Mouse (Mus musculus) heart, embryonic 16.5 days (tissue): ENCODE results near the gene Mcur1. TPM values are rescaled to one million over a fixed set of nuclear protein-coding genes. Genes with fewer than 3 reads are reported as not detected.

Experiments
- ATAC-seq: fragments of 200-750 bp; cut with Nextera tagmentation; replicated peaks from 2 replicates; pipeline ENCODE4 v1.8.0; 2017; ENCODE audit warnings: moderate number of reproducible peaks; ENCODE audit not compliant: insufficient read depth, low FRiP score; ENCODE audit errors: extremely low read depth
- H3K27ac ChIP-seq: fragments of 300-500 bp; sonication (generic); 2 replicates; pipeline ENCODE4 v1.5.1; 2014; ENCODE audit warnings: mild to moderate bottlenecking, low read length, control low read depth, moderate library complexity
- H3K27me3 ChIP-seq: fragments of 300-500 bp; sonication (generic); 2 replicates; pipeline ENCODE4 v1.6.1; 2014; ENCODE audit warnings: low read length, mixed read lengths; ENCODE audit not compliant: control insufficient read depth, insufficient read depth
- H3K36me3 ChIP-seq: fragments of 300-500 bp; sonication (generic); 2 replicates; pipeline ENCODE4 v1.6.1; 2014; ENCODE audit not compliant: control insufficient read depth, insufficient read depth
- H3K4me1 ChIP-seq: fragments of 300-500 bp; sonication (generic); 2 replicates; pipeline ENCODE4 v1.6.1; 2014; ENCODE audit warnings: low read length, mixed read lengths; ENCODE audit not compliant: control insufficient read depth, insufficient read depth
- H3K4me2 ChIP-seq: fragments of 300-500 bp; sonication (generic); 2 replicates; pipeline ENCODE4 v1.6.1; 2014; ENCODE audit warnings: low read depth, mild to moderate bottlenecking, control low read depth, low read length
- H3K4me3 ChIP-seq: fragments of 300-500 bp; sonication (generic); 2 replicates; pipeline ENCODE4 v1.5.1; 2014; ENCODE audit warnings: mild to moderate bottlenecking, control low read depth, low read length
- H3K9ac ChIP-seq: fragments of 300-500 bp; sonication (generic); 2 replicates; pipeline ENCODE4 v1.6.1; 2014; ENCODE audit warnings: low read length, control low read depth
- H3K9me3 ChIP-seq: fragments of 300-500 bp; sonication (generic); replicated peaks from 2 replicates; pipeline ENCODE4 v1.6.1; 2016; ENCODE audit warnings: low read length; ENCODE audit not compliant: control insufficient read depth
- WGBS: fragments of 180-500 bp; shearing (Covaris S2); extraction: QIAGEN DNeasy Blood & Tissue Kit; methylation state at CpG from one replicate; pipeline ENCODE4 v1.1.7; 2014; 5-methylcytosine and 5-hydroxymethylcytosine counted together
- polyA plus RNA-seq: library from polyadenylated mRNA; unstranded; fragments of >200 nt; fragmentation: Nextera tagmentation; extraction: Ambion mirVana; gene quantifications from 2 replicates; pipeline ENCODE4 v1.2.1, GENCODE M21; 2015

Gene Mcur1
- polyA plus RNA-seq, 1 experiment from 2014 or later = 14.7 TPM

DNA sequence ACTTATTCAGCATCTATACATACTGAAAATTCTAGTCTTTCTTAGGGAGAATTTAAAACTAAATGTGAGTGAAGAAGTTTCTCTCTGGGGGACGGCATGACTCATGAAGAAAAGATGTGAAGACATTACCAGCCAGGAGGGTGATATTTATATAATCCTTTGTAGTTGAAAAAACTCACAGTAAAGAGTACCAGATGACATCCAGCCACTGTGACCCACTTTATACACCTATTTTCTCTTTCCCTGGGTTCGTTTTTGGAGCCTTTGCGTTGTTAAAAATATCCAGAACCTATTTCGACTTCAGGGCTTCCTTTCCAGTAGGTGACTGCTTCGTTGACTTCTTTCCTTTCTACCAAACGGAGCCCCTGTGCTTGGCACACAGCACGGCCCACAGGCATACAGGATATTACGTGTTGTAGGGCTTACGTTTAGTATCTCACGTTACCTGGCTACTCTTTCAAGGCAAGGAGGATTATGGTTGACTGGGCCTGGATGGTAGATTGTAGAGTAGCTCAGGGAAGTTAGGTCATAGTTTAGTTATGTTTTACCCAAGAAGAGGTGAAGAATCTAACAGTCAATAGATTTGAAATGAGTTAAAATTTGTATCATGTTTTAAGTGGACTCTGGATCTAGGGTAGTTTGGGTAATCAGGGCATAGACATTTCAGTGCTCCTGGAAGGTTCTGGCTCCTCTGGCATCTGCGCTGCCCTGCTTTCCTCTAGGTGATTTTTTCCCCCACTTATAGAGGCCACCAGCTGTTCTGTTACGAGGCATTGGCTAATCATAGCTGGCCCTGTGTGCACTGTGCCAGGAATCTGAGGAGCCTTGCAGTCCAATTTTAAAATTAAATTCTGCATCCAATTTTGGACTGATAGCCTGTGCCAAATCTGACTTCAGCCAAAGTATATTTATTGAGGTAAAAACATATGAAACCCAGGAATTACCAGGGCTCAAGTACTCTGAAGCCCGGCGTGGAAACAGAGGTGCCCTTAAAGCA, 28.2 kb upstream of the Mcur1 start:
- Histone ChIP-seq H3K36me3 (no peaks in the 10 kb centered on the region), H3K9ac (no peak overlapping the region), H3K4me1 (peaks cover 8% of the 10 kb centered on the region), H3K9me3 (peaks cover 4% of the 10 kb centered on the region), H3K4me2 (no peak overlapping the region), H3K27me3 (0 out of 2 replicates have a peak, but pooled peaks cover 3% of the 10 kb centered on the region), H3K4me3 (no peak overlapping the region), H3K27ac (no peak overlapping the region; the same call in 1 of the 2 replicates)
- ATAC-seq = 0 out of 2 replicates have a peak, but pooled peaks have one; percentile 23
- 77% methylated on average over 14 of the region's 14 CpGs for WGBS

DNA sequence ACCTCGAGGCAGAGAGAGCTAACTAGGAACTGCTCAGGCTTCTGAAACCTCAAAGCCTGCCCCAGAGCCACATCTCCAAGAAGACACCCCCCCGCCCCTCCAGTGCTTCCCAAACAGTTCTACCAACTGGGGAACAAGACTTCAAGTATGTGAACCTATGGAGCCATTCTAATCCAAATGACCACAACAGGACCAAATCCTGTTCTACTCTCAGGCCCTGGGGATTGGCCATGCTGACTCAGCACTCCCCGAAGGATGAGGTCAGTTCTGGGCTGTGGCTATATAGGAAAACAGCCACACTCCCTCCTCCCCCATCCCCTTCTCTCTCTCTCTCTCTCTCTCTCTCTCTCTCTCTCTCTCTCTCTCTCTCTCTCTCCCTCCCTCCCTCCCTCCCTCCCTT, 27.0 kb upstream of the Mcur1 start:
- H3K9me3 ChIP-seq = peaks cover 4% of the 10 kb centered on the region
- no peak overlapping the region for H3K9ac ChIP-seq
- ATAC-seq = no peak
- peaks cover 6% of the 10 kb centered on the region for H3K4me1 ChIP-seq
- no peak overlapping the region for H3K4me3 ChIP-seq
- H3K27ac ChIP-seq = no peak overlapping the region
- H3K4me2 ChIP-seq = no peak overlapping the region
- H3K36me3 ChIP-seq = no peaks in the 10 kb centered on the region
- 79% methylated on average over 3 of the region's 3 CpGs for WGBS
- H3K27me3 ChIP-seq = peaks cover 3% of the 10 kb centered on the region; the same call in 1 of the 2 replicates

DNA sequence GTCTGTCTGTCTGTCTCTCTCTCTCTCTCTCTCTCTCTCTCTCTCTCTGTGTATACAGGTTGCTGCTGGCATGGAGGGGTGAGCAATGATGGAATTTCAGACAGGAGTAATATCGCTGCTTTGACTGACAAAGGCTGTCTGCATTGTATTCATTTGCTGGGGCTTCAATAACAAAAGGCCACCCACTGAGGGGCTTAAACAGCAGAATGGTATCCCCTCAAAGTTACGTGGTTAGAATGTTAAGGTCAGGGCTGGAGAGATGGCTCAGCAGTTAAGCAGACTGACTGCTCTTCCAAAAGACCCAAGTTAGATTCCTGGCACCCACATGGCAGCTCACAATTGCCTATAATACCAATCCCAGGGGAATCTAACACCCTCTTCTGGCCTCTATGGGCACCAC, 25.3 kb upstream of the Mcur1 start:
- Histone ChIP-seq H3K9me3 (peaks cover 4% of the 10 kb centered on the region), H3K27ac (no peak overlapping the region), H3K4me1 (peaks cover 6% of the 10 kb centered on the region), H3K36me3 (no peaks in the 10 kb centered on the region), H3K4me2 (no peak overlapping the region), H3K27me3 (no peaks in the 10 kb centered on the region; the same call in 1 of the 2 replicates), H3K9ac (no peak overlapping the region), H3K4me3 (no peak overlapping the region)
- 74% methylated on average over 2 of the region's 2 CpGs for WGBS
- ATAC-seq = no peak

- Histone ChIP-seq H3K4me1 (peaks cover 6% of the 10 kb centered on the region), H3K4me3 (no peak overlapping the region), H3K36me3 (no peaks in the 10 kb centered on the region), H3K27ac (no peak overlapping the region), H3K9ac (no peak overlapping the region), H3K27me3 (no peaks in the 10 kb centered on the region; the same call in 1 of the 2 replicates), H3K4me2 (no peak overlapping the region), H3K9me3 (peaks cover 4% of the 10 kb centered on the region)
- no peak for ATAC-seq
- WGBS = 64% methylated on average over 8 of the region's 8 CpGs
These were observed 23.5 kb upstream of the Mcur1 start for GRCm38 (mm10) chr13:43583504-43583903.

DNA sequence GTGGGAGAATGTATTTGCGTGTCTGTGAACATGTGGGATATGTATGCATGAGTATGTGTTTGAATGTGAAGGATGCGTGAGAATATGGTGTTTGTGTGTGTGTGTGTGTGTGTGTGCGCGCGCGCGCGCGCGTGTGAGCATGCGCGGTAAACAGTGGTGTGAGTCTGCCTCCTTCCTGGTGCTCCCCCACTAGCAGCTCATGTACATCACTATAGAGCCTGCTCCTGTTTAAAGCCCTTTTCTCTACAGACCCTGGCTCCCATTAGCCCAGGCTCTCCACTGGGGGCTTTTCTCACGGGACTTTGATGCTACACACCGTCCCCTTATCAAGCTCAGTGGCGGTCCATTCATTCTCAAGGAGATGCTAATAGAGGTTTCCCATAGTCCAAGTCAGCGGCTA, 23.0 kb upstream of the Mcur1 start:
- WGBS = 43% methylated on average over 16 of the region's 16 CpGs
- Histone ChIP-seq H3K27ac (no peak overlapping the region), H3K36me3 (no peaks in the 10 kb centered on the region), H3K9me3 (peaks cover 4% of the 10 kb centered on the region), H3K4me3 (no peak overlapping the region), H3K27me3 (no peaks in the 10 kb centered on the region; the same call in 1 of the 2 replicates), H3K4me1 (peaks cover 1% of the 10 kb centered on the region), H3K9ac (no peak overlapping the region), H3K4me2 (no peak overlapping the region)
- no peak for ATAC-seq

- Histone ChIP-seq H3K27ac (no peak overlapping the region), H3K27me3 (no peaks in the 10 kb centered on the region; the same call in 1 of the 2 replicates), H3K4me1 (no peaks in the 10 kb centered on the region), H3K4me2 (no peak overlapping the region), H3K9ac (no peak overlapping the region), H3K36me3 (no peaks in the 10 kb centered on the region), H3K9me3 (no peaks in the 10 kb centered on the region), H3K4me3 (no peak overlapping the region)
- WGBS = 94% methylated on average over 5 of the region's 5 CpGs
- ATAC-seq = no peak
These were observed 20.7 kb upstream of the Mcur1 start for GRCm38 (mm10) chr13:43580661-43581060.

GRCm38 (mm10) chr13:43579740-43580139, 19.7 kb upstream of the Mcur1 start:
- WGBS = 19% methylated on average over 18 of the region's 18 CpGs
- no peaks in the 10 kb centered on the region; the same call in 1 of the 2 replicates for H3K27me3 ChIP-seq
- H3K9ac ChIP-seq = no peak overlapping the region
- no peak overlapping the region for H3K27ac ChIP-seq
- no peaks in the 10 kb centered on the region for H3K36me3 ChIP-seq
- H3K4me1 ChIP-seq = no peaks in the 10 kb centered on the region
- H3K9me3 ChIP-seq = no peaks in the 10 kb centered on the region
- peak overlapping the region; percentile 28; the same call in 1 of the 2 replicates for H3K4me2 ChIP-seq
- H3K4me3 ChIP-seq = no peak overlapping the region
- ATAC-seq = no peak

GRCm38 (mm10) chr13:43577766-43578165, 17.8 kb upstream of the Mcur1 start:
- no peak for ATAC-seq
- Histone ChIP-seq H3K27me3 (no peaks in the 10 kb centered on the region; the same call in 1 of the 2 replicates), H3K4me3 (no peak overlapping the region), H3K36me3 (no peaks in the 10 kb centered on the region), H3K9me3 (no peaks in the 10 kb centered on the region), H3K9ac (no peak overlapping the region), H3K4me1 (no peaks in the 10 kb centered on the region), H3K4me2 (no peak overlapping the region), H3K27ac (no peak overlapping the region)
- WGBS = 89% methylated on average over 12 of the region's 12 CpGs

GRCm38 (mm10) chr13:43577254-43577653, 17.3 kb upstream of the Mcur1 start:
- no peak overlapping the region for H3K4me3 ChIP-seq
- H3K9me3 ChIP-seq = no peaks in the 10 kb centered on the region
- H3K4me1 ChIP-seq = no peaks in the 10 kb centered on the region
- ATAC-seq = no peak
- WGBS = 62% methylated on average over 5 of the region's 5 CpGs
- no peak overlapping the region for H3K4me2 ChIP-seq
- H3K36me3 ChIP-seq = no peaks in the 10 kb centered on the region
- no peak overlapping the region for H3K27ac ChIP-seq
- no peak overlapping the region for H3K9ac ChIP-seq
- no peaks in the 10 kb centered on the region; the same call in 1 of the 2 replicates for H3K27me3 ChIP-seq
